Mouse (Mus musculus): ENCODE measurements around the gene Nlrc5.

Nlrc5 gene

DNA sequence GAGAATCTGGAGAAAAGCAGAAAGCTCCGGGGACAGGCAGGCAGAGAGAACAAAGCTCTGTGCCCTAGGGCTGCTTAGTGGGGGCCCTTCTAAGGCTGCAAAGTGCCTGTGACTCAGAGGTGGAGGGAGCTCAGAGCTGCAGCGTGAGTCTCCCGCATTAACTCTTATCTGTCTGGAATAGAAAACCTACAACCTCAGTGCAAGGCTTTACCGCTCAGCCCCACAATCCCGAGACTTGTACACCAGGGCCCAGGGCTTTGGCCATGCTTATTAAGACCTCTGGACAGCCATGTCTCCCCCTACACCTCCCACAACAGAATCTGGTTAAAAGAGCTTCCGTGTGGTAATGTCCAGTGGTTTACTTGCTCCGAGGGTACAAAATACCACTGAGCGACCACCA lies 97.8 kb downstream of the Nlrc5 start:
- DNase-seq, result no peak

DNA sequence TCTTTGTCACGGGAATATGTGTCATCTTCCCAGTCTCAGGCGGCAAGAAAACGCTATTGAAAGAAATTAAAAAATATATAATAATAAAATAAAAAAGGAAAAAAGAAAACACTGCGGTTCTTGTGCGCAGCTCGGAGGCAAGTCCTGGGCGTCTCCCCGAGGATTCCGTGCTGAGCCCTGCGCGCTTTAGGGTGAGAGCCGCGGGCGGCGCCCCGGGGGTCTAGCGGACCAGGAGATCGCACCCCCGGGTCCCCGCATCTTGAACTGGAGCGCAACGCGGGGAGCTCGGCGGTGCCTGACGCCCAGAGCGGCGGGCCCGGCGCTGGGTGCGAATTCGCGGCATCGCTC lies 98.3 kb downstream of the Nlrc5 start:
- no peak for DNase-seq

DNA sequence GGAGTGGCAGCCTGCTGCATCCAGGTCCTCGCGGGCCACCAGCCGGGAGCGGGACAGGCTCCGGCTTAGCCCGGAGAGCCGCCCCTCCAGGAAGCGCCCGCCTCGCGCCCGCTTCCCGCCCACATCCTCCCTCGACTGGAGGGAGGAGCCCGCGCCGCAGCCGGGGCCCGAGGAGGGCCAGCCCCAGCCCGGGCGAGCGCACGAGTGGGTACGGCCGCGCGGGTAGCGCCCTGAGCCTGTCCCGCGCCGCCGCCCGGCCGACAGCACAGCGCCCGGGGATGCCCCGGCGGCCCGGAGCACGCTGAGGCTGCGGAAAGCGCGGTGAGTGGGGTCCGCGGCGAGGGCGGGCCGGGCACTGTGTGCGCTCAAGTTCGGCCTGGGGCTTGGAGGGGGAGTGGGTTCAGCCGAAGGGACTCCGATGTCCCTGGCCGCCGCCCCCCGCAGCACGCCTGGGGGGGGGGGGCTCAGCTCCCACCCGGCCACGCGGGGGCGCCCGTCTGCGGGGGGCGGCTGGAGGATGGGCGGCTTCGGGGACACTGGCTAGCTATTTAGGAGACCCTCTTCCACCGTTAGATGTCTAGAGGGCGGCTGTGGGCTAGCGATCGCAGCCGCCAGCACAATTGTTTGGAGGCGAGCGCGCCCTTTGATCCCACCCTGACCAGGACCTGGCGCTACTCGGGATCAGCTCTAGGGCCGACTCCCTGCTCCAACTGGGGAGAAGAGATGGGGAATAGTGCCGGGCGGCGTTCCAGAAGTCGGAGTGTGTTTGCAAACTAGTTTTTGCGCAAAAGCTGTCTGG lies 98.9 kb downstream of the Nlrc5 start, which contains the start of gene Cpne2:
Gene Cpne2, plus strand, starts transcription at position 118 of the 799 bp plus-strand sequence.
- peak; percentile 73 for DNase-seq

DNA sequence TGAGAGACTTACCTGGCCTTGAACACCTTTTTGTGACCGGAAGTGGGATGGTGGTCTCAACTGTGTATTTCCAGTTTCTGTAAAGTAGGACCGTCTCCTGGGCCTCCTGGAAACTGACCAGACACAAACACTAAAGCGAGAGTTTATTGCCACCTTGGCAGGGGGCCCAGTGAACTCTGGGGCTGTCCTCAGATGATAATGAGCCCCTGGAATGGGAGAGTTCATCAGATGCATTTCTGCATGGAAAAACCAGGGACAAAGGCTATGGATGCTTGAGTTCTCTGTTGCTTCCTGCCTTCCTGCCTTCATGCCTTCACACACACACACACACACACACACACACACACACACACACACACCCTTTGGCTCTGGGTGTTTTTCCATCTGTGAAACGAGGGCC lies 100.5 kb downstream of the Nlrc5 start:
- DNase-seq, result no peak

DNA sequence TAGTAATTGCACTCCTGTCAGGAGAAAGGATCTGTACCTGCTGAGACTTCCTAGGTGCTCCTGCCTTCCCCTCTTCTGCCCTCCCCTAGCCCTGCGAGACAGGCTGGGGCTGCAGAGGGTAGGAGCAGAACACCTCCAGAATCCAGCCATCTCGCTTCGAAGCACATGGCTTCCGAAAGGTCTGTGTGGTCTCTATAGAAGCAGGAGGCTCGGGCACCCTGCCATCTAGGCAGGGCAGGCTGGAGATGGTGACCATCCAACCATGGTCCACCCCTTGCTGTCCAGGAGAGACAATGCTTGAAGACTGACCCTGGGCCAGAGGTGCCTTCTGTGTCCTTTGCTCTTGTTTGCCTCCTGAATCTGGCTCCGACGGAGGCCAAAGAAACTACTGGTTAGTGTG lies 101.5 kb downstream of the Nlrc5 start:
- DNase-seq, result no peak

DNA sequence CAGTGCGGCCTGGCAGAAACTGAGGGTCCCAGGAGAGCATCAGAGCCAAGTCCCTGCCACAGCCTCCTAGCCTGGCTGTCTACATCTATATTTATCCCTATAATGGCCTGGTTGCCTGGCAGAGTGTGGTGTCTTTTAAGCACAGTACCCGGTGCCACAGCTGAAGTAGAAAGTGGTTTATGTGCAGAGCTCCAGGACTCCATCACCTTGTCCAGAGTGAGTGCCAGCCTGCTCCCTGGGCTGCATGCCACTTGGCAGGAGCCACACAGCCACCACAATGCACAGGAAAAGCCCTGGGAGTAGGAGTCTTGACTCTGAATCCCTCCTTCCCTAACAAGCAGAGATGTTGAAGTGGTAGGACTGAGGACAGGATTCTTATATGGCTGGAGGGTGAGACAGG lies 103.3 kb downstream of the Nlrc5 start:
- no peak for DNase-seq

DNA sequence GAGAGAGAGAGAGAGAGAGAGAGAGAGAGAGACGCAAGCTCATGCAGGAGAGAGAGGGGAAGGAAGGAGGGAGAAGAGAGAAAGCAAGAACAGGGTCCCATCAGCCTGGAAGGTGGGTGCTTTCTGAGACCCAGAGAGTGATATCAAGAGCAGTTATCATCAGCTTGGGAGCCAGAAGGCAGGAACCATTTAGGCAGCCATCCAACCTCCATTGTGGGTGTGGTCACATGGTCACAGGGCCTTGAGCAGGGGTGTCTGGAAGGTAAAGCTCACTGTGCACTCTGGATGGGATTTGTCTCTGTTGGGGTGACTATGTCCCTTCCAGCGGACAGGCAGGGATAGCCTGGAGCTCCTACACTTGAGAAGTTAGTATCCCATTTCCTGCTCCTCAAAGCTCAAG lies 105.9 kb downstream of the Nlrc5 start:
- no peak for DNase-seq

DNA sequence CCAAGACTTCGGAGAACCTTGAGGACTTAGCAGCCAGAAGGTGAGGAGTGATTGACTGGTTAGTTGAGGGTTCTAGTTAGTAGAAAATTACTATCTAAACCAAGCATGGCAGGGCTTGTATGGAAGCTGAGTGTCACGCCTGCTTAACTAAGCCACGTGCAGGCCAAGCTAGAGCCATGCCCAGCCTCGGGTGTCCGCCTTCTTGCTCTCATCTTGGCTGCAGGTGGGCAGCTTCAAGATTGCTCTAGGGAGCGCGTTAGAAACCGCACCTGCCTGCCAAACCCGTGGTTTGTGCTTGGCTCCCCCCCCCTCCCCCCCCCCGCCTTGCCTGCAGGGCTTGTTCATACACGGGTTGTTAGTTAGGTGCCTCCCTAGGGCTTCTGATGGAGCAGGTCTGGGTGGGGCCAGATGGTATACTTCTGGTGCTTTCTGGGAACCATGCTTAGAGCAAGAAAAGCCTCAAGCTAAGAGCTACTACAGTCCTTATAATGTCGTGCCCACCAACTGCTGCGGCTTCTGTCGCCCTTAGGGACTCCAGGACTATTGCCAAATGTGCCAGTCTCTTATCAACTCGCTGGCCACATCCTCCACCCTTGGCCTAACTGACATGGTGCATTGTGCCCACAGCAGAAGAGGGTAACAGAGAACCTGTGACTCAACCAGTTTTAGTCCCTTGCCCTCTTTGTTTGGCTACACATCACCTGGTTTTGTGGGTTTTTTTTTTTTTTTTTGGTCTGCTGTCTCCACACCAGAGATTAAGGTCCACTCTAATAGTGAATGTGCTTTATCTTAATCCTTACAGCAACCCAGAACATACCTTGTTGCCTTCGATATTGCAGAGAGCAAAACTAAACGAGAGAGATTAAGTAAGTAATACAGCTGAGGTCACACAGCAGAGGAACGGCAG lies 107.0 kb downstream of the Nlrc5 start:
- DNase-seq, result no peak

DNA sequence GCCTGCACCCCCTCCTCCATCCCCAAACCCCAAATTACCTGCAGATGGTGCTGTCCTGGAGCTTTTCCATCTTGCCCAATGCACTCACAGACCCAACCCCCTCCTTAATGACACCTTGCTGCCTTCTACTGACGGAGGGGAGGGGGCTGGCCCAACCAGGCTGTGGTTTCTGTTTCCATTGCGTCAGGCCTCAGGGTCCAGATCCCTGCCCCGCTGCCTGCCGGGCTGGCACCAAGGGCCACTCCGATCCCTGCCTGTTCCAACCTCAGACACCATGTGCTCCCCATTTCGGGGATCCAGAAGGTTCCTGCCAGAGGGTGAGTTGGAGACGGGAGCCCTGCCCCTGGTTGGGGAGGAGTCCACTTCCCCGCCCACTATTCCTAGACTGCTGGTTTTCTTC lies 109.8 kb downstream of the Nlrc5 start:
- DNase-seq, result no peak

DNA sequence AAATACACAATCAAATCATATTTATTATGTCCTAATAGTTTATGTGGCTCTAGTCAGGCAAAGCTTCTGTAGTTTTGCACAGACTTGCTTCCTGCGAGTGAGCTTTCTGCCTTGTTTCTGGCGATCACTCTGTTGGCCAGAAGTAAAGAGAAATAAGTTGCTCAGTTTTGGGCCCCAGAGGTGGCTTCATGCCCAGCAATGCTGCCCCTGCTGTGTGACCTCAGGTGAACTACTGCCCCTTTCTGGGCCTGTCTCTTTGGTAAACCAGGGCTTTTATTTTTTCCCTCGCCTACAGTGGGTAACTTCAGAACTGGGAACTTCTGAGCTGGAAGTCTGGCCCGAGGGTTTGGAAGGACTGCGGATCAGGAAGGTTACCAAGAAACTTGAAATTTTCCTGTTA lies 114.9 kb downstream of the Nlrc5 start:
- no peak for DNase-seq

DNA sequence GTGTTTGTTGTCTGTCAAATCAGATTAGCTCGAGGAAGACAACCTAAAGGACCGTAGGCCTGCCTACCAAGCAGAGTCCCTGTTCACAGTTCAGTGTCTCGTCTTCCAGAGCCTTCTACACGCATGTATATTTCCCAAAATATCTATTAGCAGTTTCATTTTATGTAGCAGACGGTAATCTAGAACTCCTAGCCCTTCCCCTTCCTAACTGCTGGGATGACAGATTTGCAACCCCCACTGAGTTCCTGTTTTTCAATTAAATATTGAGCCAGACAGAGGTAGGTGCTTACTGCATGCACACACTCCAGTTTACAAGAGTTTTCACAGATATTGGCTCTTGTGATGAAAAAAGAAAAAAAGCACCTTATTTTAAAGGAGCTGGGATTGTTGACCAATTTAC lies 115.3 kb downstream of the Nlrc5 start:
- no peak for DNase-seq

DNA sequence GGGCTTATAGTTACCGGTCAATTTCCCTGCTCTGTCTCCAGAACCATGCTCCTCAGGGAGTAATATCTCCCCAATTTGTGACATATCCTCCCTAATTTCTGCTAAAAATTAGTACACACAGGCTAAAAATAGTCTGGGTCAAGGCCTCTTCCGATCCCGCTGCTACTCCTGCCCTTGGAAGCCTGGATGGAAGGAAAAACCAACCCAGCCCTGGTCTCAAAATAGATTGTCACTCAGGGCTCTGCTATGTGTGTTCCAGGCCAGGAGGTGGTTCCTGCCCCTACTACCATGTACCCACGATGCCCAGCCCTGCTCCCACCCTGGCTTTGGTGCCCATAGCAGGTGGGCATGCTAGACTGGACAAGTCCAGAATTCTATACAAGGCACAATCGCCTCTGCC lies 115.8 kb downstream of the Nlrc5 start:
- DNase-seq, result no peak

DNA sequence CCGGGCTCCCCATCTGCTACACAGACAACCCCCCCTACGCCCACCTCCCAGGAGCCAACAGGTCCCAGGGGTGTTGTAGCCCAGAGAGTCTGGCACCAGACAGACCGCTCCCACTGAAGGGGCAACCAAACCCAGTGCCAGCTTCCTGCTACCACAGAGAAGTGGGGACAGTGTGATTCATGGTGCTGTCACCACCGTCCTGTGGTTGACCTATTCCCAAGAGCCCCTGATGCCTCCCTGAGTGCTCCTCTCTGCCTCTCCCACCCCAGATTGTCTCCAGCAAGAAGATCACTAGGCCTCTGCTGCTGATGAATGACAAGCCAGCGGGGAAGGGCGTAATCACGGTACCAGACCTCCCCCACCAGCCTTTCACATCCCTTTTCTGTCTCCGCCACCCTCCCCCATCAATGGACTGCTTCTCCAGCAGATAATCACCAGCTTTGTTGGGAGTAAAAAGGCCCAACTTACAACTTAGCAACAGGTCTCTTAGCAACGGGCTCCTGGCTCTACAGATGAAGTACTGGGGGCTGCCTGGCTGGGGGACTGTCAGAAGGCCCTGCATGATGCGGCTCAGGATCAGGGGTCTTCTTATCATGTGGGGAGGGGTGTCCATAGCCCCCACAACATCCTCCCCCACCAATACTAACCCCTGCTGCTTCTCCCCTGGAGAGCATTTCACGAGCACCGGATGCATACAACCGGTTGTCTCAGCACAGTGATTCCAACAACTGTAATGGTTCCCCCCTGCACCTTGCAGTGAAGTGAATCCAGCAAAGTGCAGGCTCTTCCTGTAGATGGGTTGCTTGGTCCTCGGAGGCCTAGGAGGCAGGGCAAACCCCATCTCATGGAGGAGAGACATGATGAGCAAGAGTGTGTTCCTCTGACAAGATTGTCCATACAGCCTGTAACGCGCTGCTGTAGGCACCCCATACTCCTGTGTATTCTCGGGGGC lies 117.6 kb downstream of the Nlrc5 start:
- peak; percentile 23 for DNase-seq

DNA sequence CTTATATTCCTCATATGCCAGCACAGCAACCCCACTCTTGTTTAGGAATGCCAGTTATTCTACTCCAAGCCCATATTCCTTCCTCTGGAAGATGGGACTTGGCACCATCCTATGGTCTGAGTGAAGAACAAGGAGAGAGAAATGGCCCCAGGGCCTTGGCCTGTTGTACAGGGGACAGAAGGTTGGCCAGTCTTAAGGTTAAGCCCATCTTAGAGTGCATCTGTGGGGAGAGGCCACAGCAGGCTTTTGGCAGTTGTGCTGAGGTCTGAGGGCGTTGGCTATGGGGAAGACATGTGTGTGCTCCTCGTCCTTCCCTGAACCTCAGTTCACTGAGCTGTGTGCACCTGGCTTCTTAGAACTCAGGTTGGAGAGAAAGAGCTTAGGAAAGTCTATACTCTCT lies 118.5 kb downstream of the Nlrc5 start:
- DNase-seq, result no peak

DNA sequence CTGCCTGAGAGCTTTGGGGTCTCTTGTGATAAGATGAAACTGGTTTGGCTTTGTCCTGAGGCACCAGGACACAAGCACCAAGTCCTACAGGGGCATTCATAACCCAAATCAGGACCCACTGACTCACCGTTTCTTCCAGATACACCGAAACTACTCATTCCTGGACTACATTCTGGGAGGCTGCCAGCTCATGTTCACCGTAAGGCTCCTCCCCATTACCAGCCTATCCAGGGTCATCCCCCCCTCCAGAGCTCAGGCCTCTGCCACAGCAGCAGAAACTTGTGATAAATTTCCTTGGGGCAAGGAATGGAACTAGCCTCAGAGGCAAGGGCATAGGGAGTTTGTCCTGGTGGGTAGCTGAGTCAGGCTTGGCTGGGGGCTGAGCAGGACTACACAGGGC lies 123.1 kb downstream of the Nlrc5 start:
- DNase-seq, result no peak

DNA sequence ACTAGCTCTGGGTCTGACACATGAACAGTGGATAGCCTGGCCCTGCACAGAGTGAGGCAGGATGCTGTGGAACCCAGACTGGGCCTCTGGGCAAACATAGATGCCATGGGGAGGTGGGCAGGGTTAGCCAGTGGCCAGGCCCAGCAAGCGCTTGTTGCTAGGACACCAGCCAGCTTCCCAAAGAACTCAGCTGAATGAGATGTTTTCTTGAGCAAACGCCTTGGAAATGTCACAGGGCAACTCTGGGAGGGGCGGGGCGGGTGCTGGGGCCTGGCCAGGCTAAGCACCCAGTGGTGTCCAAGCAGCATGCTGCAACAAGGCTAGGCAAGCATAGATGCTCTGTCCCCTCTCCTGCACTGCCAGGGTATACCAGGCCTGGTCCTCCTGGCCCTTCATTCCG lies 127.1 kb downstream of the Nlrc5 start:
- DNase-seq, result no peak

DNA sequence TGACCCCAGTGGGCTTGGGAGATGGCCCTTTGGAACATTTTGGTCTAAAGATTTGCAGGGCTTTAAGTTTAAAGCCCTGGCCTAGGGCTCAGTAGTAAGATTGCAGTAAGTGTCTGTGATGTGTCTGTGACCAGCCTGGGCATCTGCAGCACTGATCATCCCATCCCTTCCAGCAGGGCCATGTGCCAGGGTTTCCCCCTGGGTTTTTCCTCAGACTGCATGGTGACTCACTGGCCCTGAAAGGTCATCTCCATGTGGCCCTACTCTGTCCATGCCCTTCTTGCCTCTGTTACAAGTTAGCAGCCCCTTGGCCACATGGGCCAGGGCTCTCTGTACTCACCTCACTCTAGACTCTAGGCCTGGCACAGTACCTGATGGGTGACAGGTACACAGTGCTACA lies 130.3 kb downstream of the Nlrc5 start:
- no peak for DNase-seq

DNA sequence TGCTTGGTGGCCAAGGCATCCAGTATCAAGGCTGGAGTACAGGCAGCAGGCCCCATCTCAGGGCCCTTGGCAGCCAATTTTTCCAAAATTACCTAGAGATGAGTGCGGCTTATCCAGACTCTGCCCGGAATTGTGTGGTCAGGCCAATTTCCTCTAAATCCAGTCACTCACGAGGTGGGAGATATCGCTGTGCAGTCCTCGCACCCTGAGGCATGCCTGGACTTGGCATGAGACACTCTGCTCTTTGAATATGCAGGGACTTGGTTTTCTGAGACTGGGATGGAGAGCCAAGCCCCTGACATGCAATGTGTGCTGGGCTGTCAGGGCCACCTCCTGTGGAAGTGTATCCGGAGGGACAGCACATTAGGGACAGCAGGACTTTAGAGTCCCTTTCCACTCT lies 131.9 kb downstream of the Nlrc5 start:
- no peak for DNase-seq

DNA sequence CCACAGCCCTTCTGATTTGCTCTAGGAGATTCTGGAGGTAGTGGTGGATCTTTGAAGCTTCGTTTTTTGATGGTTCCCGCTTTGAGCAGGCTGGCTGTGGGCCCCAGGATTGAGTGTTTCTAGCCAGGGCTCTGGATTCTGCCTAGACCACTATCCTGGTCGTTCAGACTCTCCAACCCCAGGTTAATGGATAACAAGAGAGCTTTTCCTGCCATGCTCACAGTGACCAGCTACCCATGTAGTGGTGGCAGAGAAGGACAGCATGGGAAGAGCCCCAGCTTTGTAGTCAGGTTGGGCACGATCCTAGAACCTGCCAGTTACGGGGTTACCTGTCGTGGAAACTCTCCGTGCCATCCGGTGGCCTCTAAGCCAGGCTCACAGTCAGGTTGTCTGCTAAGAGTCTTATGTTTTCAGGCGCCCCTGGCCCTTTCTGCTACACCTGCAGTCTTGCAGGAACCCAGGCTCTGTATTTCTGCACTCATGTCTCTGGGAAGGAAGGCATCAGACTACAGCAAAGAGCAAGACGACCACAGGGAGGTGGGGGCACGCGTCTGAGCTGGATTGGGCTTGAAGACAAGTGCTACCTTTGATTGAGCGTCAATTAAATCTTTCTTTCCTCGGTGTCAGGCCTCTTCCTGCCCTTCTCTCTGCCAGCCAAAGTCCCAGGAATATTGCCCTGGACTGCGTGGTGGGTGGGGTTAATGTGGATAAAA lies 132.4 kb downstream of the Nlrc5 start:
- DNase-seq, result no peak

DNA sequence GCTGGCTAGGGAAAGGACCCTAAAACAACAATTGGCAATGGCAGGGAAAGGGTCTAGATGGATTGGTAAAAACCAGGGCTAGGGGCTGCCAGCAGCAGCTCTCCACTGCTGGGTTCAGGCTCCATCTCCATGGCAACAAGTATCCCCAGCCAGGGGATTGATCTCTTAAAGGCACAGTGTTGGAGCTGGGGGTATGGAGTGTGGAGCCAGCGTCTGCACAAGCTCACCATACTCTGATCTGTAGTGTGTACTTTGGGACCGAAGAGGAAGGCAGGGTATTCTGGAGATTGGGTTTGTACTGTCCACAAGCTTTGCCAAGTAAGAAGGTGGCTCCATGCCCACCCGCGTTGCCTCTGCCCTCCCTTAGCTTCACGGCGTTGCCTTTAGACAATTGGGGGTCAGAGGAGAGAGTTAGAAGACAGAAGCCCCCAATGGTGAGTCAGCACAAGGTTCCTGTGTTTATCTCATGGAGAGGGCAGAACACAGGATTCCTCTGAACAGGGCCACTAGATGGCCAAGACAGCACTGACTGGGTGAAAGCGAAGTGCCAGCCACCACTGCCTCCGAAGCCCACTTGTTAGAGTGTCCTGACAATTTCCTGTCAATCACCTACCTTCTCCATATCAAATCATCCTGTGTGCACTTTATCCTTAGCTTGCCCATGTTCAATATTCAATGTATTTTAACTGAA lies 133.1 kb downstream of the Nlrc5 start:
- DNase-seq, result no peak

DNA sequence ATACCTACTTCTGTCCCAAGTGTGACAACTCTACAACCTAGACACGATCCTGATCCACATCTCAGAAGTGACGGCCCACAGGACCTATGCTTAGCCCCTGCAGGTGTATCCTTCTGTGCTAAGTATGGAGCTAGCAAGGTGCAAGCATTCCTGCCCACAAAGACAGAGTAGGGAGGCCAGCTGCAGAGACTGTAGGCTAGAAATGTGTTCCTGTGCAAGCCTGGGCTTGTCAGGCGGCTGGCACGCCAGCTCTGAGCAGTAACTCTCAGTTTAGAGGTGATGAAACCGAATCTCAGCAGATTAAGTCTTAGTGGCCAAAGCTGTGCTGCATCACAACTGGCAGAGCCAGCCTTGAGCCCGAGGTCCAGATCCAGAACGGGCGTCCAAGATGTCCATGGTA lies 133.9 kb downstream of the Nlrc5 start:
- DNase-seq, result no peak

DNA sequence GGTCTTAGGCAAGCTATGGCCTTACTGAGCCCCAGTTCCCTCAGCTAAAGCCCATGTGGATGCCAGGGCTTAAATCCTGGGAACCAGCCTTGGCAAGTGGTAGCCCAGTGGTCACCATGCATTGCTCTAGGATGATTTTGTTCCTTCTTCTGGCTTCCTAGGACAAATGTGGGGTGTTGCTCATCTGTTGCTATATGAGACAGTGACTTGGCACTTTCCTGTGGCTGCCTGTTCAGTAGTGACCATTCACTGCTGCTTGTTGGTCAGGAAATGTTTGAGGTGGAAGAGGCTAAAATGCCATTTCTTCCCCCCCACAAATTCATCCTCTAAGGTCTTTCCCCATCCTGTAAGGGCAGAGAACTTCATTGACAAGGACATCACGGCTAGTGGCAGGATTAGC lies 135.3 kb downstream of the Nlrc5 start:
- DNase-seq, result no peak
